Mouse (Mus musculus) right cerebral cortex, postnatal 36 days (tissue): ENCODE measurements around the gene Enho.
A peak's percentile ranks its signal among the peaks of the same experiment; 100 is the strongest.

ENCODE experiments used
- DNase-seq, 2 experiments: peaks; one replicate each; pipeline ENCODE4 v3.0.0; 2022; ENCODE audit warnings: low spot score in 2 of 2, mixed read lengths in 1 of 2

Enho gene

DNA sequence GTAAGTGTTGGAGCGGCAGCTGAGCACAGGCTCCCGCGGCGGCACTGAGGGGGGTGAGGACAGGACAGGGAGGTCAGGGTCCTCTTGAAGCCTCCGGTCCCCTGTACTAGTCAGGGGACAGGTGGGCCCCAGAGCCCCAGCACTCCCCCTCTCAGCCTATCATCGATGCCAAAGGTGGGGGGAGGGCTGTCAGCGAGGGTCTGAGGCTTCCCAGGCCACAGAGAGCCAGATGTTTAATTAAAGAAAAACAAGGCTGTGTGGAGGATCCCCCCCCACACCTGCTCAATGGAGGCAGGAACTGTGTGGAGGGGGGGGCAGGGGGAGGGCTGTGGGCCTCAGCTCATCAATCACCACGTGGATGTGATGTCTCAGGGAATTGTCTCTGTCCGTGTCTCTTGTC, 23.5 kb upstream of the Enho start:
- no peak for DNase-seq

GRCm38 (mm10) chr4:41662723-41663122, 22.6 kb upstream of the Enho start:
- DNase-seq: no peak

DNA sequence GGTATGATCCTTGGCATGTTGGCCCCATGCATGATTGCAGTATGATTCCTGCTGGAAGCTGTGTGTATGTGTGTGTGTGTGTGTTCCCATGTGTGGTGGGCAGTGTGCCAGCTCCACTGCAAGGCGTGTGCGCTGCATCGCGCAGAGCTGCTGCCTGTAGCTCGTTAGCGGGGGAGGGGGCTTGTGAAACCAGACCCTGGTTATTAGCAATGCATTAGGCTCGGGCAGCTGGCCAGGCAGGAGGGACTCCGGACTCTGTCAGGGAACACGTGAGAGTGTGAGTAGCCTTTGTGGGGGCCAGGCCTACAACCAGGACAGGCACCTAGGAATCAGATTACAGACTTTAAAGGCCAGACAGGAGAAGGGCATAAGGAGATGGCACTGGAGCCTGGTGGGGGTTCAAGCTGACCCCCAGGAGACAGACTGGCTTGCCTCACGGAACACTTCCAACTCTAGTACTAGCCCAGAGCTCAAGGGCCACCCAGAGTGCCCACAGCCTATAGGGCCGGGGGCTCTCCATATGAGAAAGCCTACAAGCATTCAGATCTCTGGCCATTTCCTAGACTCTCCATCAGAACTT, 20.8 kb upstream of the Enho start:
- DNase-seq: no peak

DNA sequence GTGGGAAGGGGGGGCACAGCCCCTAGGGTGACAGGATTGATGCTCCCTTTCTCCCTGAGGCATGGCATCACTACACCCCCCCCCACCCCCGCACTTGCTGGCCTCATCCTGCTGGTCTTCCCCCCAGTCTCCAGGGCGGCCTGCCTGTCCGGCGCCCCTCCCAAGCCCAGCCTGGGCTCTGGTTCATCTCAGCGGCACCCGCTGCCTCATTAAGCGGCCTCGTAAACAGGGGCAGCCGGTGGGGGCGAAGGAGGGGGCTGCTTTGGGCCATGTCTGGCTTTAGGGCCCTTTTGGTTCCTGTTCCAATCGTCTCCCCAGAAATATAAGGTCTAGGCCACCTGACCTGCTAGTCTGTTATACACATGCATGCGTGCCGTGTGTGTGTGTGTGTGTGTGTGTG, 19.4 kb upstream of the Enho start:
- no peak for DNase-seq

- no peak for DNase-seq
Measured at GRCm38 (mm10) chr4:41658566-41659384, 18.7 kb upstream of the Enho start.

GRCm38 (mm10) chr4:41655525-41655924, 15.4 kb upstream of the Enho start:
- no peak for DNase-seq

DNA sequence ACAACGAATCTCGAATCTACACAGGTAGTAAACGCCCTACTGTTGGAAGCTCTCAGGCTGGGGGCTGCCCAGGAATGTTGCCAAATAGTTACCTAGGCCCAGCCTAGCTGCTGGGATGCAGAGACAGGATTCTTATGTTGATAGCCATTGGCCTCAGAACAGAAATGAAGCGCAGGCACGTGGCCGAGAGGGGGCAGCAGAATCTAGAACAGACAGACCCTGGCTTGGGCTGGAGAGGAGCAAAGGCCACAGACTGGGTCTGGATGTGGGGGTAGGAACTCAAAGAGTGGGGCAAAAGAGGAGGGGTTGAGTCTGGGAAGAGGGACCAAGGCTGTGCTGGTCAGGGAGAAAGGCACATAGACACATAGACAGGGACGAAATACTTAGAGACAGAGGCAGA, 14.1 kb upstream of the Enho start:
- peak in 1 of 2 experiments; percentile 49 for DNase-seq

DNA sequence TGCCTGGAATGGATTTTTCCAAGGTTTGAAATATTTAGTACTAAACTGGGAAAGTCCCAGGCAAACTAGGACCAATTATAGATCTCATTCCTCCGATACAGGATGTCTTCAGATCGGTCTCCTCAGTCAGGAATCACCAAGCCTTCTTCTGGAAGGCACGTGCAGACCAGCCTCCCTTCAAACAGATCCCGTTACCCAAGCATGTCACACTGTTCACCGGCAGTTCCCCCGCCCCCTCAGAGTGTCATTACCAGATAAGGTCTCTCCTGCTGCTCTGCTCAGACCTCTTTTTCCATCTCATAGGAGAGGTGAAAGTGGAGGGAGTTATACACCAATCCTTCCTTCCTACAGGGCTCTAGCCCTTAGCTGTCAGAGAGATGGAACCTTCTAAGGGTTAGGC, 13.6 kb upstream of the Enho start:
- DNase-seq: no peak

GRCm38 (mm10) chr4:41653296-41653695, 13.2 kb upstream of the Enho start:
- peak; percentile 54 to 65 for DNase-seq

GRCm38 (mm10) chr4:41648627-41649026, 8.5 kb upstream of the Enho start:
- no peak for DNase-seq

DNA sequence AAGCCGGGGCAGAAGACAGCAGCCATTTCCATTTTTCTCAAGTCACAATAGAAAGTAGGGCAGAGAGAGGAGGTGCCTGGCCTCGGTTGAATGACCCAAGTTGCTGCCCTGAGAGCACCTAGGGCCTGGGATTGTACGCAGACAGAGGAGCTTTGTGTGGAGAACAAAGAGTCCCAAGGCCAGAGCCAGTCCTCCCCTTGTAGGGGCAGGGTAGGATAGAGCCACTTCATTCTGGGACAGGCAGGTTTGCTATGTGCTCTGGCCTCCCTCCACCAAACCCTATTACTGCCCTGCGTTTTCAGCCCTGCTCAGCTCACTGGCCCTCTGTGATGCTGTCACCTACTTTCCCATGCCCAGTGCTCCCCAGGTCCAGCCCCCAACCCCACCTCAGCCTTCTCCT, 8.0 kb upstream of the Enho start:
- DNase-seq: no peak

- no peak for DNase-seq
Measured at GRCm38 (mm10) chr4:41645488-41645887, 5.4 kb upstream of the Enho start.

DNA sequence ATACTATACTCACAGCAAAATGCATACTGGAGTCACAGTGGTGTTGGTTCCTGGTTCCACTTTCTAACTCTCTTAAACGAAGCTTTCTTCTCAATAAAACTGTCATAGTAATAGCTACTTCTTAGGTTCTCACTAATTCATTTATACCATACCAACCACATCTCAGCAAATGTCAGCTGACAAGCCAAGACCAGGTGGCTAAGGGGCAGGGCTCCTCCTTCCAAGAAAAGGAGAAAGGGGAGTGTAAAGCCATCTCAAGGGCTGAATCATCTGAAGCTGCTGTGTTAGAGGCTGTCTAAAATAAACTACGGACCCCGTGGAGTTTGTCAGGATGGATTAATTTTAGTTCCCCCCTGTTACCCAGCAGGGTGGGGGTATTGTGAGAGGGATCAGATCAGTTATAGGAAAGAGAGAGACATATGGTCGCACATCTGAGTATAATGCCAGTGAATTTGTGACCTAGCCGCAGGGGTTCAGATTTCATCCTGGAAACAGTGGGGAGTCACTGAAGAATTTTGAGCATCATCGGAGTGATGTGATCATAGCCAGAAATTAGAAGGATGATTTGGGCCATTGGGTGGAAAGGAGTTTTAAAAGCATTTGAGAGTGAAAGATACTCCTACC, 1.2 kb upstream of the Enho start:
- no peak for DNase-seq

DNA sequence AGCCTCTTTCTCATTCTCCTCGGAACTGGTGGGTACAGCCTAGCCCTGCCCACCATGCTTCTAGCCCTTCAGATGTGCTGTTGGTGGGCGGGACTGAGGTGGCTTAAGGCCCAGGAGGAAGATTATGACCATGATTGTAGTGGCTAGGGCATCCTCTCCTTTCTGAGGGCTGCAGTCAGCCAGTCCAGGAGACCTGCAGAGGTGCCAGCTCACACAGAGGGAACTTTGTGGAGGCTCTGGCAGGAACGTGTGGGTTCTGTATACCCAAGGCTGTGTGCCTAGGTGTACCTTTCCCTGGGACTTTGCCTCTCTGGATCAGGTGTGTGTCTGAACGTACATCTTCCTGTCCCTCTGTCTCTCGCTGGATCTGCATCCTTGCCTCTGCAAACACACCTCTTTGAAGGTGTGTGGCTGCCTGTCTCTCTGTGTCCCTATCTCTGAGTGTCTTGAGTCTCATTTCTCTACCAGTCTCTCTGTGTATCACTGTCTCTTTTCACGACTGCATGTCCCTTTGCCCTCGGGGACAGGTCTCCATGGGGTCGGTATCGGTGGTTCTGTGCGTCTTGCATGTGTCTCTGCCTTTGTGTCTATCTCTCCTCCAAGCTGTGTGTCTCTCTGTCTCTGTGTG, 796 bp downstream of the Enho start:
- DNase-seq: no peak

- DNase-seq: no peak
Measured at GRCm38 (mm10) chr4:41638828-41639213, 1.3 kb downstream of the Enho start.

- DNase-seq: no peak
Measured at GRCm38 (mm10) chr4:41638186-41638731, 1.9 kb downstream of the Enho start.

DNA sequence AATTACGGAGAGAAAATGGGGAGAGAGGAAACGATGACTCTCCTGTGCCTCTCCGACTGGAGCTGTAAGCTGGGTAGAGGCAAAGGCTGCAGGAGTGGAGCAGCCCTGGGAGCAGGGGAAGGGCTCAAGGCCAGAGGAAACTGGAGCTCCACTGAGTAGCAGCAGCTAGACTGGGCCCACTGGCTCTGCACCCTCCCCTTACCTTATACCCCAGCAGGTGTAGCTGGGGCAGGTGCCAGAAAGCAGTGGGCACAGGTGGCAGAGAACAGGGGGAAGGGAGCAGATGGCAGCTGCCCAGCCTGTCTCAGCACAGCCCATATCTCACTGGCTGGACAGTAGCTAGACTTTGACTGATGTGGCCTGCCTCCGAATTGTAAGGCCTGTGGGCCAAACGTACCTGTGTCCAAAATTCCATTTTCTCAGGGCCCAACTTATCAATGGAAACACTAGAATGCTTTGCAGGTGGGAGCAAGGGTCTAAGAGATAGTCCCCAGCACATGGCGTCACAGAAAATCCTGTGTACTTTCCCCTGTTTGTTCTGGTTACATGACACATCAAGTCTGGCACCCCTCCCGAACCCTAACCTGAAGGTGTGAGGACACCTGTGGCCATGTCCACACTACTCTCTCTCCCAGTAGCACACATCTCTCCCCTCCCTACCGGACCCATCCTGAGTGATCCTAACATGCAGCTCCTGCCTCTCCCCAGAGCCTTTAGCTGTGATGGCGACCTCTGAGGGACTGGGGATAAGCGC, 3.1 kb downstream of the Enho start:
- DNase-seq: no peak

DNA sequence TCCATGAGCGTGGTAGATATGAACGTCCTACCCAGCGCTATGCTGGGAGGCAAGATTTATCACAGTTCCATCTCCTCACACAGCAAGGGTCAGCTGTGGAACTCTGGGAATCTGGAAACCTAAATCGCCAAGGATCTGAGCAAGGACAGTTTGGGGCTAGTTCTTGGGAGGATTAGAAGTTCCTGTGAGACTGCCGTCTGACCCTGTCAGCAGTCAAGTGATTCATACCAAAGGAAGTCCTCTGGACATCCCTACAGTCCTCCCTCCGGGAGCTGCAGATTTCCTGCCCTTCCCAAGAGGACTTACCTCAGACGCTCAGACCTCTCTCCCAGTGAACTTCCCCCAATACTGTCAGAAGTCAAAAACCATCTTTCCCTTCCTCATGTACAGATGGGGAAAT, 3.8 kb downstream of the Enho start:
- DNase-seq: no peak

DNA sequence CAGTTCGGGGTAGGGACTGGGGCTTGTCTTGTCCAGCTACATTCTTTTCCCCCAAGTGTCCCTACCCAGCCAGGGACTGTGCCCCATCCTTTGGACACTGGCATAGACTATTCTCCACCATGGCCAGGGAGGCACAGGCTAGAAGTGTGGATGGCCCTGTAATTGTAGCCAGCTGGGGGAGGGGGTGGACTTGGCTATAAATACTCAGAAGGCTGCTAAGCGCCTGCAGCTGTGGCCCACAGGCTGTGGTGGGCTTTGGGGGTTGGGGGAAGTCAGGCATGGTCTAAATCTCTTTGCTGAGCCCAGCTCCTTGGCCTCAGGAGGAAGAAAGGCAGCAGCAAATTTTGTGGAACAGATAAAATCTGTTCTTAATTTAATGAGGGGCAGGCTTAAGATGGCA, 4.2 kb downstream of the Enho start:
- DNase-seq: no peak

DNA sequence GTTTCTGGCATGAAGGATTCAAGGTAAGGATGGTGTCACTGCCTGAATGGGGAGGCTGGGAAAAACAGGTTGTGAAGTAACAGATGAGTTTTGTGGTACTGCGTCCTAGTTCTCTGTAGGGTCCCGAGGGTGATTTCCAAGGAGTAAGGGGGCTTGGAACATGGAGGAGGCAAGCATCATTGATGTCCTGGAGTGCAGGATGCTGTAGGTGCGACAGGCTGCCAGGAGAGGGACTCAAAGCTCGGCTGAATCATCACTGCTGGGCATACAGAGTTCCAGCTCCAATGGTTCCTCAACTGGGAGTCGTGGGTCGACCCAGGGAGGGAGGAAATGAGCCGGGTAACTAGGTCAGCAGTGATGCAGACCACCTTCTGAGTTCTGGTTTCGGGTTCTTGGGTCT, 4.9 kb downstream of the Enho start:
- DNase-seq: no peak

- DNase-seq: no peak
Measured at GRCm38 (mm10) chr4:41634631-41635030, 5.5 kb downstream of the Enho start.

- no peak for DNase-seq
Measured at GRCm38 (mm10) chr4:41633001-41633400, 7.1 kb downstream of the Enho start.
